Mouse (Mus musculus) small intestine, adult 2 months (tissue): ENCODE measurements around the gene Tvp23a.

Experiments used
- CTCF ChIP-seq: fragments of 200-500 bp; IDR thresholded peaks from 2 replicates; pipeline ENCODE4 v1.5.1; 2012; ENCODE audit warnings: low read depth, mild to moderate bottlenecking, control low read depth, inconsistent platforms, low read length, moderate library complexity, mixed read lengths; ENCODE audit not compliant: insufficient replicate concordance, insufficient read length; ENCODE audit errors: extremely low read depth
- POLR2A ChIP-seq: fragments of 200-500 bp; IDR thresholded peaks from 2 replicates; pipeline ENCODE4 v1.6.1; 2012; ENCODE audit warnings: low read depth, mild to moderate bottlenecking, control low read depth, inconsistent platforms, low read length, moderate library complexity

DNA sequence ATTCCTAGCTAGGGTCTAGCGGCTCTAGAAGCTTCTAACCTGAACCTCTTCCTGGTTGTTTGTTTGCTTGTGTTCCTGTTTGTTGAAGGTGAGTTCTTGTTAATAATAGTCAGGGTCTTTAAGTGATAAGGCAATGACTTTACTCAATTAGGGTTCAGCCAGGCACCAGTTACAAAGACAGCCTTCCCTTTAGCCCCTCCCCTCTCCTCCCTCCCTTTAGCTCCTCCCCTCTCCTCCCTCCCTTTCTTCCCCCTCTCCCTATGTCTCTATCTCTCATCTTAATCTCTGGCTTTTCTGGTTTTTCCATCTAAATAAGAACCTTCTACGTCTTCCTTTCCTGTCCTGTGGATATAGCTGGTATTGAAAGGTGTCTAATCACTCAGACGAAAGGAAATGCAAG lies 62.6 kb downstream of the Tvp23a start:
- TF ChIP-seq CTCF (no peak), POLR2A (no peak)
